Mouse (Mus musculus) cerebellum, adult 9-10 months (tissue): ENCODE measurements around the gene Nodal.

Experiments
- DNase-seq: peaks from one replicate; pipeline ENCODE4 v3.0.0; 2022

Nodal gene

GRCm38 (mm10) chr10:61399156-61399734, 18.5 kb upstream of the Nodal start:
- peak; percentile 66 for DNase-seq

DNA sequence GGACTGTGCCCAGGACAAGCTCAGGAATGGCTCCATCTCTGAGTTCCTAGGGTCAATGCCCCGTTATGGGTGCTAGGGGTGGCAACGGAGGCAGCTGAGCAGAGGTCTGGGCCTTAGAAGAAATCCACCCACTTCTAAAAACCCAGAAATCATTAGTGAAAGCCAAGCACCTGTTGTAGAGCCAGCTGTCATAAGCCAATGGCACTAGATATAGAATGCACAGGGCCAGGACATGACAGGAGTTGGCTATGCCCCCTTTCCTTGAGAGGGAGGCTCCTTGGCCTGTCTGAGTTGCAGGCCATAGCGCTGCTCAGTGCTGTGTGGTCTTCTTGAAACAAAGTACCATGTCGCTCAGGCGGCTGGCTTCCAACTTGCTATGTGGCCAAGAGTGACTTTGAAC, 17.4 kb upstream of the Nodal start:
- DNase-seq, result no peak

GRCm38 (mm10) chr10:61402480-61402879, 15.3 kb upstream of the Nodal start:
- no peak for DNase-seq

GRCm38 (mm10) chr10:61402911-61403310, 14.9 kb upstream of the Nodal start:
- DNase-seq, result no peak

DNA sequence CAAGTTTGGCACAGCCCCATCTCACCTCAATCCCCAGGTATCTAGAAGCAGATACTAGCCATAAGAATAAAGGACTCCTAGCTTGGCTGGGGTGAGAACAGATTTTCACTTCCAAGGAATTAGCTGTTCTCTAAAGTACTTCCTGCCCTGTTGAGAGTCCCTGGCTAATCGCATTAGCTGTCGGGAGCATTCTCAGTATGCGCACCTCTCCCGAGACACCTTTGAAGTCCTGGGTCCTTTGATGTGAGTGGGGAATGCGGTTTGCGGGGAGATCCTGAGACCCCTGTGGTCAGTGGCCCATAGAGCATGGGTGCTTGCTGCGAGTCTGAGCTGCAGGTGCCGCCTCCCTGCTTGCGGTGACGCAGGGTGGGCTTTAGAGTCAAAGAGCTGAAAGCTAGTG, 11.8 kb upstream of the Nodal start:
- no peak for DNase-seq

- no peak for DNase-seq
Observed at GRCm38 (mm10) chr10:61409776-61410175, 8.0 kb upstream of the Nodal start.

DNA sequence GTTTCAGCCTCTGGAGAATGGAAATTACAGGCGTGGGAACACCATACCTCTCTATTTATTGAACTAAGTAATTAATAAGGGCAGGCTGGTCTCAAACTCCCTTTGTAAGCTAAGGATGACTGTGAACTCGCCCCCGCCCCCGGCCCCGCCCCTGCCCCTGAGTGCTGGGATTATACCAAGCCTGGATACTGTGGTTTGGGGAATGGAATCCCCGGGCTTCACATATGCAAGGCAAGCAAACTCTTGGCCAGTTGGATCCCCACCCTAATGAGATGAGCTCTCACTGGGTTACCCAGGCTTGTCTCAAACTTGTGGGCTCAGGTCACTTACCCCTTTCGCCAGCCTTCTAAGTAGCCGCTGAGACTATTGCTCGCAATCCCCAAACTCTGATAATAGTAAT, 7.6 kb upstream of the Nodal start:
- DNase-seq, result no peak

GRCm38 (mm10) chr10:61412910-61413625, 4.7 kb upstream of the Nodal start:
- no peak for DNase-seq

DNA sequence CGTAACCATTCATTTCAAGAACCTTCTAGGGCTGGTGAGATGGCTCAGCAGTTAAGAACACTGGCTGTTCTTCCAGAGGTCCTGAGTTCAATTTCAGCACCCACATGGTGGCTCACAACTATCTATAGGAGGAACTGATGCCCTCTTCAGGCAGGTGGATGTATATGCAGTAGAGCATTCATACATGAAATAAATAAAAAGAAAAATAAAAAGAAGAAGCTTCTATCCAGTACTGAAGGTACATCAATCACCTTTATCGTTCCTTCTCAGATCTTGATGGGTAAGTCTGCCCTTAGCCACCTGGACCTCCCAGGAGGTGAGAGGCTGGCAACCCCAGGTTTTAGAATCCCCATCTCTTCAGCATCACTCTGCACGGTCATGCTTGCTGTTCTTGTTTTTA, 2.5 kb upstream of the Nodal start:
- no peak for DNase-seq

- DNase-seq, result no peak
Observed at GRCm38 (mm10) chr10:61415890-61416289, 1.9 kb upstream of the Nodal start.

GRCm38 (mm10) chr10:61416561-61416960, 1.2 kb upstream of the Nodal start:
- no peak for DNase-seq

- DNase-seq, result no peak
Observed at GRCm38 (mm10) chr10:61417046-61417445, 726 bp upstream of the Nodal start.

DNA sequence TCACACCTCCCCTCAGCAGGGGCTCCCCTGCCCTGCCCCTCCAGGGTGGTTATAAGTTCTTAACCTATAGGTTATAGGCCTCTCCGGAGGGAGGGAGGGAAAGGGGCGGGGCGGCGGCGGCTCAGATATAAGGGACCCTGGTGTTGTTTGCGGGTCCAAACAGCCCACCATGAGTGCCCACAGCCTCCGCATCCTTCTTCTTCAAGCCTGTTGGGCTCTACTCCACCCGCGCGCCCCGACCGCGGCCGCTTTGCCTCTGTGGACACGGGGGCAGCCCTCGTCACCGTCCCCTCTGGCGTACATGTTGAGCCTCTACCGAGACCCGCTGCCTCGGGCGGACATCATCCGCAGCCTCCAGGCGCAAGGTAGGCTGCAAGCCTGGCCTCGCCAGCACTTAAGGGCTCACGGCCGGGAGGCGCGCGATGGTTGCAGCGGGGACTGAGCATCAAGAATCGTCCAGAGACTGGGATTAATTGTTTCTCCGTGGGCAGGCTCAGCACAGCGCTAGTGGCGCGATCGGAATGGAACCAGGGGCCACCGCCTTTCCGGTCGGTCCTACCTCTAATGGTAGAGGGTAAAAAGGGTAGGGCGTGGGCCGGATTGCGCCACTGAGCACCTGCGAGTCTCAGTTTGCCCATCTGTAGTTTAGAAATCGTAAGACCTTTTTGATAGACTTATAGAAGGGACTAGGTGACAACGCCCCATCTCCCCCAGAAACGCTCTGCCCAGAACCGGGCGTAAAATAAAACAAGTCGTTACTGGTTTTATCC, 544 bp downstream of the Nodal start:
- no peak for DNase-seq

- DNase-seq, result no peak
Observed at GRCm38 (mm10) chr10:61419146-61419545, 1.4 kb downstream of the Nodal start.

GRCm38 (mm10) chr10:61420011-61420410, 2.2 kb downstream of the Nodal start:
- no peak for DNase-seq

GRCm38 (mm10) chr10:61422861-61423260, 5.1 kb downstream of the Nodal start:
- no peak for DNase-seq

DNA sequence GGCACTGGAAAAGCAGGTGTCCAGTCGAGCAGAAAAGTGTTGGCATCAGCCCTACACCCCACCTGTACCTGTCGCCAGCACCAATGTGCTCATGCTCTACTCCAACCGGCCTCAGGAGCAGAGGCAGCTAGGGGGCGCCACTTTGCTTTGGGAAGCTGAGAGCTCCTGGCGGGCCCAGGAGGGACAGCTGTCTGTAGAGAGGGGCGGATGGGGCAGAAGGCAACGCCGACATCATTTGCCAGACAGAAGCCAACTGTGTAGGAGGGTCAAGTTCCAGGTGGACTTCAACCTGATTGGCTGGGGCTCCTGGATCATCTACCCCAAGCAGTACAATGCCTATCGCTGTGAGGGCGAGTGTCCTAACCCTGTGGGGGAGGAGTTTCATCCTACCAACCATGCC, 5.5 kb downstream of the Nodal start:
- DNase-seq, result no peak

DNA sequence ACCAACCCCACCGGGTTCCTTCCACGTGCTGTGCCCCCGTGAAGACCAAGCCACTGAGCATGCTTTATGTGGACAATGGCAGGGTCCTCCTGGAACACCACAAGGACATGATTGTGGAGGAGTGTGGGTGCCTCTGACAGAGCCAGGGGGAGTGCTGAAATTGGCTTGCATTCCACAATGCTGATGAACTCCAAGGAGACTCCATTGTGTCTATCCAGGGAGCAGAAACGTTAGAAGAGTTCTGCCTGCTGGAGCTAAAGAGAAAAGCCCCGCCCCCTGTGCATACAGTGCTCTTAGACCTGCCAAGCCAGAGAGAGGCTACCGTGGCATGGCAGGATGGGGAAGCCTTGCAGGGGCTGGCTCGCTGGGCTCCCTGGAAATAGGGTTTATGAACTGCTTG, 6.7 kb downstream of the Nodal start:
- no peak for DNase-seq

DNA sequence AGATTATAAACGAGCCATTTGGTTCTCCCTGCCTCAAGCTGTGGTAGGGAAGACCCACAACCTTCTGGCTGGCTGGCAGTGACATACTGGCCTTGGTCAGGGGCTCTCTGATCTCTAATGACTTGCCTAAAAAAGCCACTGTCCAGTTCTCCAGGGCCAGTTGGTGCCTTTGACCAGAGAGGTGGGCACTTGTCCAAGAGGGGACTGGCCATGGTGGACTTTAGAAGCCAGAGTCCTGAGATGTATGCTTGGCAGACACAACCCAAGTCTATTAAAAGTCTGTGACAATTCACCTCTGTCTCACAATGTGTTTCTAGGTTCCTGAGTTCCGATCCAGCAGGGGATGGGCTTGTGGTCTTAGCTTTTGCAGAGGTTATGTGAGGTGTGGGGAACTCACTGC, 7.3 kb downstream of the Nodal start:
- DNase-seq, result no peak

- no peak for DNase-seq
Observed at GRCm38 (mm10) chr10:61426251-61426757, 8.5 kb downstream of the Nodal start.

DNA sequence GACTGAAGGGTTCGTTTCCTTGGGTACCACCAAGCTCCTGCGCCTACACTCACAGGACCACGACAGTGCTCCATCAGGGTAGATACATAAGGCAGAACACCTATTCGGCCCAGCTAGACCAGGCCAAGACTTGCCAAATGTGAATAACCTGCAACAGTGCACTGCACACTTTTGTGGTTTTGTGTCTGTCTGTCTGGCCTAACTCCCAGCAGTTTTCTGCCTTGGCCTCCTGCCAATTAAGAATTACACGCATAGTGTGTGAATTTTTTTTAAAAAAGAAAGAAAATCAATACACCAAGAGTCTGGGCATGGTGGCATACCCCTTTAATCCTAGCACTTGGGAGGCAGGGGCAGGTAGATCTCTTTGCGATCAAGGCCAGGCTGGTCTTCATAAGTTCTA, 10.2 kb downstream of the Nodal start:
- no peak for DNase-seq

DNA sequence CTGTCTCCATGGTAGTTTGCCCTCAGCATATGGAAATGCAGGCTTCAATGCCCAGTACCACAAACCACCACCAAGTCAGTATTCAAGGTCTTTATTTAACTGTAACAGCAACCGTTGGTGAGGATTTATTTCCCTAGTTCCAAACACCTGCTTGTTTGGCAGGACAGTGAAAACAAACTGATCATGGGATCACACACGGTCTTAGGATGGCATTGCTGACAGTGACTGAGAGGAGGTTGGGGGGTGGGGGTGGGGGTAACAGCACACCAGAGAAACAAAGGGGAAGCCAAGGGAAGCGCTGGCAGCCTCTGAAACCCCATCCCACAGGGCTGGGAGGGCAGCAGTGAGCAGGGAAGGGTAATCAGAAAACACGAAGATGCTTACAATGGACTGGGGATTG, 10.6 kb downstream of the Nodal start:
- no peak for DNase-seq

- DNase-seq, result no peak
Observed at GRCm38 (mm10) chr10:61429043-61429442, 11.3 kb downstream of the Nodal start.

- no peak for DNase-seq
Observed at GRCm38 (mm10) chr10:61431375-61431774, 13.6 kb downstream of the Nodal start.
